Mouse (Mus musculus): Measurements from ENCODE around the gene Zbtb20. TPM values are rescaled to one million over a fixed set of nuclear protein-coding genes. Genes with fewer than 3 reads are reported as not detected.

Zbtb20 gene
- total and polyA plus RNA-seq, 2 experiments from 2014 or later, result 19.8 to 45.8 TPM

GRCm38 (mm10) chr16:43376782-43377181 is 501.1 kb downstream of the Zbtb20 start:
- H3K4me1 ChIP-seq (ENCODE audit: control insufficient read depth, insufficient read depth), result peaks cover 11% of the 10 kb centered on the region
- no peak for TF ChIP-seq CTCF (IDR thresholded peaks at IDR 0.05; ENCODE audit: low read depth)
- TF ChIP-seq EP300 (IDR thresholded peaks at IDR 0.05; ENCODE audit: low read depth), result no peak
- H3K4me2 ChIP-seq (ENCODE audit: low read depth, low read length), result no peak overlapping the region
- H3K36me3 ChIP-seq (replicated peaks; ENCODE audit: control insufficient read depth, insufficient read depth, low read length), result no peaks in the 10 kb centered on the region
- H3K4me3 ChIP-seq (ENCODE audit: low read depth, low read length), result no peak overlapping the region
- H3K27ac ChIP-seq (ENCODE audit: low read depth), result no peak overlapping the region
- ATAC-seq (ENCODE audit: insufficient read depth, low read depth) (no peak), DNase-seq (ENCODE audit: low spot score) (no peak)
- H3K27me3 ChIP-seq (ENCODE audit: control insufficient read depth, insufficient read depth, low read length), result no peaks in the 10 kb centered on the region
- 72% methylated on average over 6 of the region's 6 CpGs for WGBS
- H3K9ac ChIP-seq (replicated peaks; ENCODE audit: low read depth, low read length), result no peak overlapping the region
- H3K9me3 ChIP-seq (replicated peaks; ENCODE audit: control insufficient read depth, low read length), result no peaks in the 10 kb centered on the region

DNA sequence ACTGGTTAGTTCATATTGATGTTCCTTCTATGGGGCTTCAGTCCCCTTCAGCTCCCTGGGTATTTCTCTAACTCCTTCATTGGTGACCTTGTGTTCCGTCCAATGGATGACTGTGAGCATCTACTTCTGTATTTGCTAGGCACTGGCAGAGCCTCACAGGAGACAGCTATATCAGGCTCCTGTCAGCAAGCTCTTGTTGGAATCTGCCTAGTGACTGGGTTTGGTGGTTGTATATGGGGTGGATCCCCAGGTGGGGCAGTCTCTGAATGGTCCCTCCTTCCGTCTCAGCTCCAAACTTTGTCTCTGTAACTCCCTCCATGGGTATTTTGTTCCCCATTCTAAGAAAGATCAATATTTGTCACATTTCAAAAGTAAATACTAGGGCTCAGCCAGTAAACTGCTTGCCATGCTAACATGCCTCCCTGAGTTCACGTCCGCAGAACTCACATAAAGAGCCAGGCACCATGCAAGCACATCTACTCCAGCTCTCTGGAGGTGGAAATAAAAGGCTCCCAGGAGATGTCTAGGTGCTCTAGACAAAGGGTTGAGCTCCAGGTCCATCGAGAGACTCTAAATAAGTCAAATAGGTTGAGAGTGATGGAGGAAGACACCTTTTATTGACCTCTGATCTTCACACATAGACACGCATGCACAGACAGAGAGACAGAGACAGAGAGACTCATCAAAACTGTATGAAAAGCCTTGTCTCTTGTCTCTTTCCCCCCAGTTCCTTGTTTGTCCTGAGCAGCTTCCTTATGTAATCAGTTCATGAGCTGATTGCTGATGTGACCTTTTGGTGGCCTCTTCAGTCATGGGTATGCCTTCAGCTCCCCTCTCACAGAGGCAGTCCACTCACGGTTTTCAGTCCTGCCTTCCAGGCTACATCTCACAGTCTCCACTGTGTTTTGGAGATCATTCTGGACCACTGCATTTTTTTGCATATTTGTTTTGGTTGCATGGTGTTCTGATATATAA is 504.0 kb downstream of the Zbtb20 start:
- ATAC-seq (ENCODE audit: insufficient read depth, low read depth) (no peak), DNase-seq (ENCODE audit: low spot score) (no peak)
- no peak for TF ChIP-seq CTCF (IDR thresholded peaks at IDR 0.05; ENCODE audit: low read depth)
- no peak for TF ChIP-seq EP300 (IDR thresholded peaks at IDR 0.05; ENCODE audit: low read depth)
- Histone ChIP-seq H3K4me3 (ENCODE audit: low read depth, low read length) (no peak overlapping the region), H3K27ac (ENCODE audit: low read depth) (no peak overlapping the region), H3K4me1 (ENCODE audit: control insufficient read depth, insufficient read depth) (peaks cover 19% of the 10 kb centered on the region), H3K27me3 (ENCODE audit: control insufficient read depth, insufficient read depth, low read length) (no peaks in the 10 kb centered on the region), H3K9ac (replicated peaks; ENCODE audit: low read depth, low read length) (no peak overlapping the region), H3K4me2 (ENCODE audit: low read depth, low read length) (no peak overlapping the region), H3K9me3 (replicated peaks; ENCODE audit: control insufficient read depth, low read length) (no peaks in the 10 kb centered on the region), H3K36me3 (replicated peaks; ENCODE audit: control insufficient read depth, insufficient read depth, low read length) (no peaks in the 10 kb centered on the region)
- WGBS, result 79% methylated on average over 7 of the region's 7 CpGs

- peaks cover 23% of the 10 kb centered on the region for H3K4me1 ChIP-seq (ENCODE audit: control insufficient read depth, insufficient read depth)
- H3K36me3 ChIP-seq (replicated peaks; ENCODE audit: control insufficient read depth, insufficient read depth, low read length), result no peaks in the 10 kb centered on the region
- H3K27ac ChIP-seq (ENCODE audit: low read depth), result no peak overlapping the region
- ATAC-seq (ENCODE audit: insufficient read depth, low read depth) (no peak), DNase-seq (ENCODE audit: low spot score) (no peak)
- 76% methylated on average over 2 of the region's 2 CpGs for WGBS
- H3K4me2 ChIP-seq (ENCODE audit: low read depth, low read length), result no peak overlapping the region
- H3K9ac ChIP-seq (replicated peaks; ENCODE audit: low read depth, low read length), result no peak overlapping the region
- TF ChIP-seq CTCF (IDR thresholded peaks at IDR 0.05; ENCODE audit: low read depth) (no peak), EP300 (IDR thresholded peaks at IDR 0.05; ENCODE audit: low read depth) (no peak)
- H3K27me3 ChIP-seq (ENCODE audit: control insufficient read depth, insufficient read depth, low read length), result no peaks in the 10 kb centered on the region
- no peak overlapping the region for H3K4me3 ChIP-seq (ENCODE audit: low read depth, low read length)
- H3K9me3 ChIP-seq (replicated peaks; ENCODE audit: control insufficient read depth, low read length), result no peaks in the 10 kb centered on the region
Observed at GRCm38 (mm10) chr16:43381183-43381582, 505.5 kb downstream of the Zbtb20 start.

- peak; percentile 23 for DNase-seq (ENCODE audit: low spot score)
- H3K4me3 ChIP-seq (ENCODE audit: low read depth, low read length), result no peak overlapping the region
- H3K9ac ChIP-seq (replicated peaks; ENCODE audit: low read depth, low read length), result no peak overlapping the region
- no peaks in the 10 kb centered on the region for H3K9me3 ChIP-seq (replicated peaks; ENCODE audit: control insufficient read depth, low read length)
- H3K27ac ChIP-seq (ENCODE audit: low read depth), result peak overlapping the region; percentile 59
- 46% methylated on average over 7 of the region's 7 CpGs for WGBS
- no peaks in the 10 kb centered on the region for H3K36me3 ChIP-seq (replicated peaks; ENCODE audit: control insufficient read depth, insufficient read depth, low read length)
- peak; percentile 44 for ATAC-seq (ENCODE audit: insufficient read depth, low read depth)
- no peaks in the 10 kb centered on the region for H3K27me3 ChIP-seq (ENCODE audit: control insufficient read depth, insufficient read depth, low read length)
- TF ChIP-seq EP300 (IDR thresholded peaks at IDR 0.05; ENCODE audit: low read depth) (no peak), CTCF (IDR thresholded peaks at IDR 0.05; ENCODE audit: low read depth) (no peak)
- H3K4me1 ChIP-seq (ENCODE audit: control insufficient read depth, insufficient read depth), result peaks cover 28% of the 10 kb centered on the region
- H3K4me2 ChIP-seq (ENCODE audit: low read depth, low read length), result no peak overlapping the region
Observed at GRCm38 (mm10) chr16:43383149-43383740, 507.6 kb downstream of the Zbtb20 start.

DNA sequence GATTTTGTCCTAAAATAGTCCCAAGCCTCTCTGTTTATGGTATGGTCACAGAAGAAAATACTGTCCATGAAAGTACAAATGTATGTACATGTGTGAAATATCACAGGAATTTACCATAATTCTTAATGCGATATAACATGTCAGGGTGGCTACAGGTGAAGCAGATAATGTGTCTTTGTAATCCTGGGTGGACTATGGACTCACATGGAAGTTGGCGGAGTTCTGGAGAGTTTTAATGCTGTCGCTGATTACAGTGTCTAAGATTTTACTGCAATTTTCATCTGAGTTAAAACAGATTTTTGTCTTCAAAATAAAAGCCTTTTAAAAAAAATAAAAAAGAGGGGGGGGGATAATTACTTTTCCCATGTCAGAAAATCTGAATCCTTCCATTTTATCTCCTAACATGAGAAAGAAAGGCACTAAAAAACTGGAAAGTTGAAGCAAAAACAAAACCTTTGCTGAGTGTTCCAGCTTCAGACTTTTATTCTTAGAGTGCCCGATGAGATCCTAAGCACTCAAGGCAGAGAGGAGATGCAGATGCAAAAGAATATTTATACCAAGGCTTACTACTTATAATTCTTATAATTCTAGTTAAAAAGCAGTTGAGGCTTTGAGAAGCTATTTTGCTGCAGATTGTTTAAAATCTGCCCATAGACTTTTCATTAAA is 509.4 kb downstream of the Zbtb20 start:
- no peak overlapping the region for H3K4me2 ChIP-seq (ENCODE audit: low read depth, low read length)
- TF ChIP-seq EP300 (IDR thresholded peaks at IDR 0.05; ENCODE audit: low read depth) (no peak), CTCF (IDR thresholded peaks at IDR 0.05; ENCODE audit: low read depth) (no peak)
- H3K36me3 ChIP-seq (replicated peaks; ENCODE audit: control insufficient read depth, insufficient read depth, low read length), result 0 out of 2 replicates have a peak, but pooled peaks cover 3% of the 10 kb centered on the region
- no peaks in the 10 kb centered on the region for H3K27me3 ChIP-seq (ENCODE audit: control insufficient read depth, insufficient read depth, low read length)
- ATAC-seq (ENCODE audit: insufficient read depth, low read depth), result no peak
- no peak for DNase-seq (ENCODE audit: low spot score)
- H3K4me1 ChIP-seq (ENCODE audit: control insufficient read depth, insufficient read depth), result peaks cover 19% of the 10 kb centered on the region
- WGBS, result 80% methylated on average over 4 of the region's 4 CpGs
- H3K9ac ChIP-seq (replicated peaks; ENCODE audit: low read depth, low read length), result no peak overlapping the region
- H3K4me3 ChIP-seq (ENCODE audit: low read depth, low read length), result no peak overlapping the region
- no peaks in the 10 kb centered on the region for H3K9me3 ChIP-seq (replicated peaks; ENCODE audit: control insufficient read depth, low read length)
- no peak overlapping the region for H3K27ac ChIP-seq (ENCODE audit: low read depth)

Data from heart, postnatal 0 days (tissue).